Mouse (Mus musculus): ENCODE data around the gene Zdhhc21. TPM values are rescaled to one million over a fixed set of nuclear protein-coding genes. Genes with fewer than 3 reads are reported as not detected.

The Zdhhc21 gene
- polyA plus RNA-seq, 1 experiment = 2.4 TPM

GRCm38 (mm10) chr4:82848552-82849234, 11.1 kb downstream of the Zdhhc21 start:
- H3K4me1 ChIP-seq (ENCODE audit: control insufficient read depth, insufficient read depth, insufficient read length) = no peaks in the 10 kb centered on the region
- DNase-seq (ENCODE audit: low read depth in 1 of 2, low spot score in 2 of 2) = no peak
- H3K27me3 ChIP-seq (ENCODE audit: control insufficient read depth, insufficient read depth, low read length) = no peaks in the 10 kb centered on the region

GRCm38 (mm10) chr4:82837526-82838240, 22.1 kb downstream of the Zdhhc21 start:
- Histone ChIP-seq H3K36me3 (ENCODE audit: control insufficient read depth, insufficient read depth, low read length) (peaks cover 19% of the 10 kb centered on the region), H3K27me3 (ENCODE audit: control insufficient read depth, insufficient read depth, low read length) (no peaks in the 10 kb centered on the region), H3K27ac (ENCODE audit: insufficient read depth, low read length) (no peak overlapping the region), H3K4me1 (ENCODE audit: control insufficient read depth, insufficient read depth, insufficient read length) (no peaks in the 10 kb centered on the region), H3K4me3 (ENCODE audit: extremely low read depth, insufficient read depth, insufficient read length) (no peak overlapping the region)
- no peak for DNase-seq (ENCODE audit: low read depth in 1 of 2, low spot score in 2 of 2)
- WGBS = 69% methylated on average over 3 of the region's 3 CpGs
- TF ChIP-seq POLR2A (IDR thresholded peaks at IDR 0.05; ENCODE audit: low read depth, low read length) (no peak), CTCF (IDR thresholded peaks at IDR 0.05; ENCODE audit: extremely low read depth, insufficient read depth, insufficient read length, insufficient replicate concordance) (no peak)

More at GRCm38 (mm10) chr4:82848552-82849234, 11.1 kb downstream of the Zdhhc21 start:
- H3K36me3 ChIP-seq (ENCODE audit: control insufficient read depth, insufficient read depth, low read length) = 0 out of 2 replicates have a peak, but pooled peaks cover 1% of the 10 kb centered on the region
- TF ChIP-seq POLR2A (IDR thresholded peaks at IDR 0.05; ENCODE audit: low read depth, low read length) = no peak
- no peak for TF ChIP-seq CTCF (IDR thresholded peaks at IDR 0.05; ENCODE audit: extremely low read depth, insufficient read depth, insufficient read length, insufficient replicate concordance)
- no peak overlapping the region for H3K4me3 ChIP-seq (ENCODE audit: extremely low read depth, insufficient read depth, insufficient read length)
- no peak overlapping the region for H3K27ac ChIP-seq (ENCODE audit: insufficient read depth, low read length)
- WGBS = 54% methylated on average over 5 of the region's 5 CpGs

- DNase-seq (ENCODE audit: low read depth in 1 of 2, low spot score in 2 of 2) = no peak
- no peak overlapping the region for H3K27ac ChIP-seq (ENCODE audit: insufficient read depth, low read length)
- H3K4me3 ChIP-seq (ENCODE audit: extremely low read depth, insufficient read depth, insufficient read length) = no peak overlapping the region
- peaks cover 5% of the 10 kb centered on the region for H3K36me3 ChIP-seq (ENCODE audit: control insufficient read depth, insufficient read depth, low read length)
- H3K4me1 ChIP-seq (ENCODE audit: control insufficient read depth, insufficient read depth, insufficient read length) = no peaks in the 10 kb centered on the region; the same call in 1 of the 2 replicates
- H3K27me3 ChIP-seq (ENCODE audit: control insufficient read depth, insufficient read depth, low read length) = no peaks in the 10 kb centered on the region
- no peak for TF ChIP-seq POLR2A (IDR thresholded peaks at IDR 0.05; ENCODE audit: low read depth, low read length)
- TF ChIP-seq CTCF (IDR thresholded peaks at IDR 0.05; ENCODE audit: extremely low read depth, insufficient read depth, insufficient read length, insufficient replicate concordance) = no peak
- 93% methylated on average over 2 of the region's 2 CpGs for WGBS
Measured at GRCm38 (mm10) chr4:82831155-82831554, 28.6 kb downstream of the Zdhhc21 start.

- H3K4me1 ChIP-seq (ENCODE audit: control insufficient read depth, insufficient read depth, insufficient read length) = no peaks in the 10 kb centered on the region; the same call in 1 of the 2 replicates
- 88% methylated on average over 5 of the region's 5 CpGs for WGBS
- H3K27ac ChIP-seq (ENCODE audit: insufficient read depth, low read length) = no peak overlapping the region
- no peak for TF ChIP-seq CTCF (IDR thresholded peaks at IDR 0.05; ENCODE audit: extremely low read depth, insufficient read depth, insufficient read length, insufficient replicate concordance)
- no peak for TF ChIP-seq POLR2A (IDR thresholded peaks at IDR 0.05; ENCODE audit: low read depth, low read length)
- no peaks in the 10 kb centered on the region; the same call in 1 of the 2 replicates for H3K36me3 ChIP-seq (ENCODE audit: control insufficient read depth, insufficient read depth, low read length)
- no peak overlapping the region for H3K4me3 ChIP-seq (ENCODE audit: extremely low read depth, insufficient read depth, insufficient read length)
- H3K27me3 ChIP-seq (ENCODE audit: control insufficient read depth, insufficient read depth, low read length) = no peaks in the 10 kb centered on the region
- no peak for DNase-seq (ENCODE audit: low read depth in 1 of 2, low spot score in 2 of 2)
Measured at GRCm38 (mm10) chr4:82829429-82829828, 30.3 kb downstream of the Zdhhc21 start.

- Histone ChIP-seq H3K36me3 (ENCODE audit: control insufficient read depth, insufficient read depth, low read length) (no peaks in the 10 kb centered on the region; the same call in 1 of the 2 replicates), H3K27me3 (ENCODE audit: control insufficient read depth, insufficient read depth, low read length) (no peaks in the 10 kb centered on the region), H3K4me3 (ENCODE audit: extremely low read depth, insufficient read depth, insufficient read length) (no peak overlapping the region), H3K4me1 (ENCODE audit: control insufficient read depth, insufficient read depth, insufficient read length) (no peaks in the 10 kb centered on the region; the same call in 1 of the 2 replicates), H3K27ac (ENCODE audit: insufficient read depth, low read length) (no peak overlapping the region)
- DNase-seq (ENCODE audit: low read depth in 1 of 2, low spot score in 2 of 2) = no peak
- WGBS = 94% methylated on average over 2 of the region's 2 CpGs
- no peak for TF ChIP-seq CTCF (IDR thresholded peaks at IDR 0.05; ENCODE audit: extremely low read depth, insufficient read depth, insufficient read length, insufficient replicate concordance)
- TF ChIP-seq POLR2A (IDR thresholded peaks at IDR 0.05; ENCODE audit: low read depth, low read length) = no peak
Measured at GRCm38 (mm10) chr4:82827001-82827400, 32.8 kb downstream of the Zdhhc21 start.

- WGBS = 67% methylated on average over 5 of the region's 5 CpGs
- H3K27me3 ChIP-seq (ENCODE audit: control insufficient read depth, insufficient read depth, low read length) = no peaks in the 10 kb centered on the region
- H3K4me3 ChIP-seq (ENCODE audit: extremely low read depth, insufficient read depth, insufficient read length) = no peak overlapping the region
- H3K27ac ChIP-seq (ENCODE audit: insufficient read depth, low read length) = no peak overlapping the region
- no peaks in the 10 kb centered on the region; the same call in 1 of the 2 replicates for H3K36me3 ChIP-seq (ENCODE audit: control insufficient read depth, insufficient read depth, low read length)
- DNase-seq (ENCODE audit: low read depth in 1 of 2, low spot score in 2 of 2) = no peak
- no peak for TF ChIP-seq POLR2A (IDR thresholded peaks at IDR 0.05; ENCODE audit: low read depth, low read length)
- TF ChIP-seq CTCF (IDR thresholded peaks at IDR 0.05; ENCODE audit: extremely low read depth, insufficient read depth, insufficient read length, insufficient replicate concordance) = no peak
- no peaks in the 10 kb centered on the region for H3K4me1 ChIP-seq (ENCODE audit: control insufficient read depth, insufficient read depth, insufficient read length)
Measured at GRCm38 (mm10) chr4:82817833-82818232, 41.9 kb downstream of the Zdhhc21 start.

All from spleen, adult 2 months (tissue).